ENCODE assay signal across 9 mouse cellular contexts in genomic region chr2:10701459-10701858, GRCm38 (mm10).
A peak's percentile ranks its signal among the peaks of the same experiment; 100 is the strongest.
DNase-seq lines count a peak whose midpoint lies in the region; ATAC-seq and TF ChIP-seq lines count a peak whose summit lies in the region.
"Had no signal": no experiment of that assay in that cellular context is flagged by ENCODE, and none has a peak within 500 bp of the region (broad histone marks: within the 10 kb centered on the region; RNA-seq: fewer than 3 reads in every experiment).

No protein-coding gene starts in this region.

- no peaks in the 10 kb centered on the region for H3K4me1 ChIP-seq in kidney, embryonic 16.5 days (ENCODE audit: insufficient read depth, low read length)
- no peaks in the 10 kb centered on the region for H3K4me1 ChIP-seq in cortical plate, adult 2 months (ENCODE audit: control insufficient read depth, insufficient read depth, low read length)
- H3K4me1 ChIP-seq in liver, embryonic 12.5 days, result no peaks in the 10 kb centered on the region
- no peaks in the 10 kb centered on the region for H3K4me1 ChIP-seq in heart, embryonic 11.5 days (ENCODE audit: control insufficient read depth, insufficient read depth, low read length)
- H3K4me1 ChIP-seq: liver, embryonic 13.5 days had no signal

- no peak overlapping the region for H3K4me3 ChIP-seq in kidney, embryonic 16.5 days (ENCODE audit: low read length)
- no peak overlapping the region for H3K4me3 ChIP-seq in cortical plate, adult 2 months (ENCODE audit: insufficient read depth, low read length)
- H3K4me3 ChIP-seq in liver, embryonic 12.5 days, result no peak overlapping the region
- no peak overlapping the region for H3K4me3 ChIP-seq in heart, embryonic 11.5 days (ENCODE audit: low read depth, low read length)
- H3K4me3 ChIP-seq: liver, embryonic 13.5 days had no signal

- DNase-seq in kidney, postnatal 4 days, result peak; percentile 4 to 22
- DNase-seq in WW6 (ENCODE audit: low read depth, low spot score), result peak; percentile 34
- peak; percentile 6 to 14 for DNase-seq in left cerebral cortex, postnatal 25 days (ENCODE audit: low spot score in 2 of 2)
- no peak for DNase-seq in B cell, adult 2 months
- DNase-seq: liver, embryonic 13.5 days had no signal

- no peak overlapping the region for H3K27ac ChIP-seq in kidney, embryonic 16.5 days (ENCODE audit: low read length)
- H3K27ac ChIP-seq in cortical plate, adult 2 months (ENCODE audit: insufficient read depth, low read length), result no peak overlapping the region
- no peak overlapping the region for H3K27ac ChIP-seq in liver, embryonic 12.5 days
- no peak overlapping the region for H3K27ac ChIP-seq in heart, embryonic 11.5 days (ENCODE audit: low read depth, low read length)
- H3K27ac ChIP-seq: liver, embryonic 13.5 days had no signal

- TF ChIP-seq POLR2A in cortical plate, adult 2 months (IDR thresholded peaks at IDR 0.05; ENCODE audit: extremely low read depth, insufficient read depth, low read length), result no peak

- H3K9ac ChIP-seq in kidney, embryonic 16.5 days (replicated peaks; ENCODE audit: low read length), result no peak overlapping the region
- no peak overlapping the region for H3K9ac ChIP-seq in liver, embryonic 12.5 days
- no peak overlapping the region for H3K9ac ChIP-seq in heart, embryonic 11.5 days (ENCODE audit: low read depth, low read length)
- H3K9ac ChIP-seq: liver, embryonic 13.5 days had no signal

- H3K9me3 ChIP-seq in kidney, embryonic 16.5 days (ENCODE audit: low read length), result no peaks in the 10 kb centered on the region
- H3K9me3 ChIP-seq in liver, embryonic 12.5 days (replicated peaks), result no peaks in the 10 kb centered on the region
- no peaks in the 10 kb centered on the region for H3K9me3 ChIP-seq in heart, embryonic 11.5 days (replicated peaks; ENCODE audit: control insufficient read depth, low read length)
- H3K9me3 ChIP-seq: liver, embryonic 13.5 days had no signal

- H3K4me2 ChIP-seq in kidney, embryonic 16.5 days (replicated peaks; ENCODE audit: low read depth, low read length), result no peak overlapping the region
- no peak overlapping the region for H3K4me2 ChIP-seq in liver, embryonic 12.5 days
- H3K4me2 ChIP-seq in heart, embryonic 11.5 days, result no peak overlapping the region
- H3K4me2 ChIP-seq: liver, embryonic 13.5 days had no signal

- TF ChIP-seq CTCF in cortical plate, adult 2 months (IDR thresholded peaks at IDR 0.05; ENCODE audit: extremely low read depth, insufficient read depth, low read length), result peak; percentile 36

- WGBS in kidney, embryonic 16.5 days, result 33% methylated on average over 10 of the region's 10 CpGs
- WGBS in liver, embryonic 12.5 days (ENCODE audit: insufficient replicate concordance), result 56% methylated on average over 10 of the region's 10 CpGs
- WGBS in heart, embryonic 11.5 days (ENCODE audit: insufficient replicate concordance), result 53% methylated on average over 10 of the region's 10 CpGs

- no peaks in the 10 kb centered on the region for H3K36me3 ChIP-seq in kidney, embryonic 16.5 days (ENCODE audit: insufficient read depth, low read length)
- H3K36me3 ChIP-seq in liver, embryonic 12.5 days, result no peaks in the 10 kb centered on the region
- no peaks in the 10 kb centered on the region for H3K36me3 ChIP-seq in heart, embryonic 11.5 days (ENCODE audit: control insufficient read depth, insufficient read depth, low read length)
- H3K36me3 ChIP-seq: liver, embryonic 13.5 days had no signal

- ATAC-seq in kidney, embryonic 16.5 days (ENCODE audit: low FRiP score, low TSS enrichment), result no peak
- no peak for ATAC-seq in liver, embryonic 12.5 days
- ATAC-seq in heart, embryonic 11.5 days (replicated peaks; ENCODE audit: insufficient number of reproducible peaks, low FRiP score, low TSS enrichment), result no peak

- H3K27me3 ChIP-seq in kidney, embryonic 16.5 days (ENCODE audit: insufficient read depth, low read length), result no peaks in the 10 kb centered on the region
- H3K27me3 ChIP-seq in liver, embryonic 12.5 days (replicated peaks), result no peaks in the 10 kb centered on the region
- no peaks in the 10 kb centered on the region for H3K27me3 ChIP-seq in heart, embryonic 11.5 days (ENCODE audit: control insufficient read depth, insufficient read depth, low read length)
- H3K27me3 ChIP-seq: liver, embryonic 13.5 days had no signal

- intact Hi-C loops in left cerebral cortex, postnatal 25 days (cut with DNase I), result no loop called here

Comparison
In these comparisons a context has a peak if more than half of its experiments do, and no peak if none do; other contexts are left out.
1. DNase-seq: peak in kidney, postnatal 4 days (2 of 2), WW6 (single experiment) and left cerebral cortex, postnatal 25 days (2 of 2); none in B cell, adult 2 months (0 of 2).